Mouse (Mus musculus): ENCODE measurements at regions not wholly inside any gene's neighbourhood (a gene's known extent, or its start where the extent isn't known, plus 50 kb on each side); places are given as distances from the start of the nearest gene placed in this dataset.

DNA sequence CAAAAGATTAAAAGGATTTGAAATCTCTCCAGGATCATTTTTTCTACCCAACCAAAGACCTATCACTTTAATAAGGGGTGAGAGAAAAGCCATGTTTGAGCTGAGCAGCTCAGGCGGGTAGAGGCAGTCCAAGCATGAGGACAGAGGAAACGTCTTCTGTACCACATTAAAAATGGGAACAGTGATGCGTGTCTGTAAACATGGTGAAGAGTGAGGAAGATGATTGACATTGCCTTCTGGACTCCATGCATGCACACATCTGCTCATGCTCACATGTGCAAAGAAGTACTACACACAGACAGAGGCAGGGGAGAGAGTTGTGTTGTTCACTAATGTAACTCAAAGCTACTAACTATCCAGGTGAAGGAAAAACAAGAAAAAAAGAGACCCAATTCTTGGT lies 243.4 kb upstream of the Htr2a start:
- 85% methylated on average over 3 of the region's 3 CpGs for WGBS
- ATAC-seq (ENCODE audit: low FRiP score, low TSS enrichment) = no peak
- H3K36me3 ChIP-seq (ENCODE audit: insufficient read depth, low read length) = no peaks in the 10 kb centered on the region
- no peak overlapping the region for H3K4me3 ChIP-seq (ENCODE audit: low read length)
- no peaks in the 10 kb centered on the region for H3K9me3 ChIP-seq (ENCODE audit: low read length)
- no peaks in the 10 kb centered on the region for H3K27me3 ChIP-seq (ENCODE audit: insufficient read depth, low read length)
- no peak overlapping the region for H3K27ac ChIP-seq (ENCODE audit: low read length)
- no peak overlapping the region for H3K4me2 ChIP-seq (replicated peaks; ENCODE audit: low read depth, low read length)
- no peak overlapping the region for H3K9ac ChIP-seq (replicated peaks; ENCODE audit: low read length)
- no peaks in the 10 kb centered on the region for H3K4me1 ChIP-seq (ENCODE audit: insufficient read depth, low read length)

DNA sequence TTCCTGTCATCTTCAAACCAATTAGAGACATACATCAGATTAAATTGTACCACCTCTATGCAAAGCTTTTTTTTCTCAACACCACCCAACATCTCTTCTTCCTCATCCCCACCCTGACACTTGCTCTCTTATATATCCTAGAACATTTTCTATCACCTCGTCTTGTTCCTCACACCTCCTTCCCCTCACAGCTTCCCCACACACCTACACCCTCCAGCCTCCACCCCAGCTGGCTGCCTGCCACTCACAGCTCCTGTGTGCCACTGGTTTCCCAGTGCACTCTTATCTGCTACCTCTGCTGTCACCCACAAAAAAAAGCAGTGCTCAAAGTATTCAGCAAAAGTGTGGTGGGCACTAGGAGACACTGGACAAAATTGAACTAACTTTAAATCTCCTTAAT lies 231.2 kb upstream of the Htr2a start:
- Histone ChIP-seq H3K4me1 (ENCODE audit: insufficient read depth, low read length) (no peaks in the 10 kb centered on the region), H3K4me2 (replicated peaks; ENCODE audit: low read depth, low read length) (no peak overlapping the region), H3K27me3 (ENCODE audit: insufficient read depth, low read length) (no peaks in the 10 kb centered on the region), H3K27ac (ENCODE audit: low read length) (no peak overlapping the region), H3K36me3 (ENCODE audit: insufficient read depth, low read length) (no peaks in the 10 kb centered on the region), H3K9me3 (ENCODE audit: low read length) (no peaks in the 10 kb centered on the region), H3K9ac (replicated peaks; ENCODE audit: low read length) (no peak overlapping the region), H3K4me3 (ENCODE audit: low read length) (no peak overlapping the region)
- ATAC-seq (ENCODE audit: low FRiP score, low TSS enrichment) = no peak
- 53% methylated on average over 1 of the region's 1 CpGs for WGBS

DNA sequence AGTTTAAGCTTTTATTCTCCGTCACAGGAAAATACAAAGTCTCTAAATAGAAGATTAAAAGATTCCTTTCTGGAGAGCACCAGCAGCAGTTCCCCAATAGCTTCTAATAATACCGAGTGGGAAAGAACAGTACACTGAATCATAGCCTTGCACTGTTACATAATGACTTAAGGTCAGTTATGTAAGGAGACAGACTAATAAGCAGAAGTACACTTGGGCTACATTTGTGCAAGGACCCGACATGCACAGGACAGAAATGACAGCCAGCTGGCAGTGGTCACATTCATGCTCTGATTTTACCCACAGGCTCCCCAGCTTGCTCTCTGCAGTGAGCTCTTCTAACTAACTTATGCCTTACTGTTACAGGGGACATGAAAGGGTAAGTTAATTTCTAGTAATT lies 212.4 kb upstream of the Htr2a start:
- H3K36me3 ChIP-seq (ENCODE audit: insufficient read depth, low read length) = no peaks in the 10 kb centered on the region
- no peak for ATAC-seq (ENCODE audit: low FRiP score, low TSS enrichment)
- H3K4me3 ChIP-seq (ENCODE audit: low read length) = no peak overlapping the region
- WGBS = 80% methylated on average over 3 of the region's 3 CpGs
- no peak overlapping the region for H3K9ac ChIP-seq (replicated peaks; ENCODE audit: low read length)
- H3K4me2 ChIP-seq (replicated peaks; ENCODE audit: low read depth, low read length) = no peak overlapping the region
- no peak overlapping the region for H3K27ac ChIP-seq (ENCODE audit: low read length)
- no peaks in the 10 kb centered on the region for H3K27me3 ChIP-seq (ENCODE audit: insufficient read depth, low read length)
- H3K9me3 ChIP-seq (ENCODE audit: low read length) = peaks cover 4% of the 10 kb centered on the region
- no peaks in the 10 kb centered on the region for H3K4me1 ChIP-seq (ENCODE audit: insufficient read depth, low read length)

DNA sequence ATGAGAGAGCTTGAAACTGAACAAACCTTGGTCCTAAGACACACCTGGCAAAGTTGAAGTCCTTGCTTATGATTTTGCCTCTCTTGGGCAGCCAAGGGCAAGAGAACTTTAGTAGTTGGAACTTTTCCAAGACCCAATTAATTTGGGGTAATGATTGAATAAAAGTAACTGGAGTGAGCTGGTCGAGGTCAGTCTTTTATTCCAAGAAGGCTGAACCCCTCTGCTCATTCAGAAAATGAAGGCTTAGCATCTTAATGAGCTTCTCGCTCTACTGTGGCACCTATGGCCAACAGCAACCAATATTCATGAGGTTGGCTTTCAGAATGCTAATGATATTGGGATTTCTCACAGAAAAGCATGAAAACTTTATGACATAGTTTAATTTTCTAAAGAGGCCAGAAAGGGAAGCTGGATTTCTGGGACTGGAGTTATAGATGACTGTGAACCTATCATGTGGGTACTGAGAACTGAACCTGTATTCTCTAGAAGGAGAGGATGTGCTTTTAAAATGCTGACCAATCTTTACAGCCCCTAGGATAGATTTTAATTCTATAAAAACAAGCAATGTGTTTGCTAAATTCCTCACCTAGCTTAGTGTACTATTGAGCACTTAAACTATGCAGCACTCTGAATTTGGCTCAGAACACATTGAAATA lies 176.5 kb upstream of the Htr2a start:
- no peak overlapping the region for H3K4me2 ChIP-seq (replicated peaks; ENCODE audit: low read depth, low read length)
- H3K9me3 ChIP-seq (ENCODE audit: low read length) = no peaks in the 10 kb centered on the region
- peak; percentile 51; the same call in 1 of the 2 replicates for ATAC-seq (ENCODE audit: low FRiP score, low TSS enrichment)
- H3K4me1 ChIP-seq (ENCODE audit: insufficient read depth, low read length) = no peaks in the 10 kb centered on the region
- no peak overlapping the region for H3K9ac ChIP-seq (replicated peaks; ENCODE audit: low read length)
- H3K36me3 ChIP-seq (ENCODE audit: insufficient read depth, low read length) = no peaks in the 10 kb centered on the region
- no peaks in the 10 kb centered on the region for H3K27me3 ChIP-seq (ENCODE audit: insufficient read depth, low read length)
- H3K4me3 ChIP-seq (ENCODE audit: low read length) = no peak overlapping the region
- WGBS = 56% methylated on average over 2 of the region's 2 CpGs
- no peak overlapping the region for H3K27ac ChIP-seq (ENCODE audit: low read length)

DNA sequence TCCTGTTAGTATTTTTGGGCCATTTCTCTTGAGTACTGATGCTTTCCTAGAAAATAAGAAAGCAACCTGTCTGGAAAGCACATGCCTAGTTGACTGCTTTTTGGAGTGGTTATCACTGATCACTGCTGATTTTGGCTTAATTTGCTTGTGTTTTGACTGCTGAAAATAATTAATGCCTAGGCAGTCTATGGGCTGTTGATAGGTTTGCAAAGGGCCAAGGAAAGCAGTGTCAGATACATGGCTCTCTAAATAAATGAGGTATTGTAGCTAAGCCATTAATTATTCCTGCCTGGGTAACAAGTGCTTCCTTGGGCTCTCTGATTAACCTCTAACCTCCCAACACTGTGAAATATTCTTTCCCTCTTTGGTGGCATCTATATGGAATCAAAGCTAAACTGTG lies 145.1 kb upstream of the Htr2a start:
- Histone ChIP-seq H3K9me3 (ENCODE audit: low read length) (no peaks in the 10 kb centered on the region), H3K9ac (replicated peaks; ENCODE audit: low read length) (no peak overlapping the region), H3K4me2 (replicated peaks; ENCODE audit: low read depth, low read length) (no peak overlapping the region), H3K36me3 (ENCODE audit: insufficient read depth, low read length) (no peaks in the 10 kb centered on the region), H3K27me3 (ENCODE audit: insufficient read depth, low read length) (no peaks in the 10 kb centered on the region), H3K4me1 (ENCODE audit: insufficient read depth, low read length) (no peaks in the 10 kb centered on the region), H3K4me3 (ENCODE audit: low read length) (no peak overlapping the region), H3K27ac (ENCODE audit: low read length) (no peak overlapping the region)
- no peak for ATAC-seq (ENCODE audit: low FRiP score, low TSS enrichment)

DNA sequence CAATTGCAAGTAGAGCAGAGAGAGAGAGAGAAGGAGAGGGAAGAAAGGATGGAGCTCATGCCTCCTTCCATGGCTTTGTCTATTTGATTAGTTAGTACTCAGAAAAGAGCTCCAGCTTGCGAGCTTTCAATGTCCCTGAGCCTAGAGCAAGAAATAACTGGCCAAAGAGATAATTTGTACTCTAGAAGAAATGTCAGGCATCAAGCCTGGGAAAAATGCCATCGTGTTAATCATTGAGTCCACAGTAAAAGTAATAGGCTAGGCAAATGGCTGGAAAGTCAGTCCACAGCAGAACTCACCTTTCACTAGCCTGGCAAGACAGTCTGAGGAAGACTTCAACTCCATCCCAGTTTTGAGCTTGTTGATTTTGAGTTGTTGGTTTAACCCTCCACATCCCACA lies 129.1 kb upstream of the Htr2a start:
- no peak for ATAC-seq (ENCODE audit: low FRiP score, low TSS enrichment)
- Histone ChIP-seq H3K9ac (replicated peaks; ENCODE audit: low read length) (no peak overlapping the region), H3K27ac (ENCODE audit: low read length) (no peak overlapping the region), H3K9me3 (ENCODE audit: low read length) (no peaks in the 10 kb centered on the region), H3K4me1 (ENCODE audit: insufficient read depth, low read length) (no peaks in the 10 kb centered on the region), H3K36me3 (ENCODE audit: insufficient read depth, low read length) (no peaks in the 10 kb centered on the region), H3K4me2 (replicated peaks; ENCODE audit: low read depth, low read length) (no peak overlapping the region), H3K4me3 (ENCODE audit: low read length) (no peak overlapping the region), H3K27me3 (ENCODE audit: insufficient read depth, low read length) (no peaks in the 10 kb centered on the region)
- WGBS = 86% methylated on average over 2 of the region's 2 CpGs

DNA sequence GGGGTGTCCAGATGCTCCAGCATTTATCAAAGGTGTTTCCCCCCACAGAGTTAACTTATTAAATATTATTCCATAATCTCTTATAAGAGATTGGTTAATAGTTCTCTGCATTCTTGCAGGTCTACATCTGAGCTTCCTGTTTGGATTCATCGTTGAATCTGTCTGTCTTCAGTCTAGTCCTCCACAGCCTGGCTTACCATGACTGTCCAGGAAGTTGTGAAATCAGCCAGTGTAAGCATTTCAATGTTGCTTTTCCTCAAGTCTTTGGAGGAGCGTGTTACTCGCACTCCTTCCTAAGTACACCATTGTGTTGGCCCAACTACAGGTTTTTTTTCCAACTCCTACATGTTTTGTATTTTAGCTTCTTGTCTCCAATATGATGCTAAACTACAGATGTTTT lies 124.2 kb upstream of the Htr2a start:
- 91% methylated on average over 3 of the region's 3 CpGs for WGBS
- H3K27ac ChIP-seq (ENCODE audit: low read length) = no peak overlapping the region

DNA sequence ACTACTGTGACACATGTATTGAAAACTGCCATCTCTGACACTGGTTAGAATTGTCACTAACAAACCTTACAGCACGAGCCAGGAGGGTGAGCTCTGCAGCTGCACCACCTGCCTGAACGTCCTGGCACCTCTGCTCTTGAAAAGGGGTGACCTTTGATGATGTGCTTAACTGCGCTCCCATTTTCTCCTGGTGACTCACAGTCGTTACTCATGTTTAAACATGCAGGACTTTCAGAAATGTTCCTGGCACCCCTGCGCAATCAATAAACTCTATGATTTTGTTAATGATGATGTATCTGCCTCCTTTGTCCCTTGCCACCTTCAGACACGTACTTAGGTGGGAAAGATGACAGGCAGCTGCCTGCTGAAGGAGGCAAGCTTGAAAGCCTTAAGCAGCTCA lies 121.1 kb upstream of the Htr2a start:
- WGBS = 62% methylated on average over 6 of the region's 6 CpGs
- Histone ChIP-seq H3K4me1 (ENCODE audit: insufficient read depth, low read length) (no peaks in the 10 kb centered on the region), H3K9me3 (ENCODE audit: low read length) (no peaks in the 10 kb centered on the region), H3K27ac (ENCODE audit: low read length) (no peak overlapping the region), H3K9ac (replicated peaks; ENCODE audit: low read length) (no peak overlapping the region), H3K27me3 (ENCODE audit: insufficient read depth, low read length) (no peaks in the 10 kb centered on the region), H3K4me3 (ENCODE audit: low read length) (no peak overlapping the region), H3K36me3 (ENCODE audit: insufficient read depth, low read length) (no peaks in the 10 kb centered on the region), H3K4me2 (replicated peaks; ENCODE audit: low read depth, low read length) (no peak overlapping the region)
- ATAC-seq (ENCODE audit: low FRiP score, low TSS enrichment) = no peak

More for the DNA sequence above, 124.2 kb upstream of the Htr2a start:
- no peak for ATAC-seq (ENCODE audit: low FRiP score, low TSS enrichment)
- Histone ChIP-seq H3K27me3 (ENCODE audit: insufficient read depth, low read length) (no peaks in the 10 kb centered on the region), H3K9me3 (ENCODE audit: low read length) (no peaks in the 10 kb centered on the region), H3K9ac (replicated peaks; ENCODE audit: low read length) (no peak overlapping the region), H3K4me2 (replicated peaks; ENCODE audit: low read depth, low read length) (no peak overlapping the region), H3K4me3 (ENCODE audit: low read length) (no peak overlapping the region), H3K36me3 (ENCODE audit: insufficient read depth, low read length) (no peaks in the 10 kb centered on the region), H3K4me1 (ENCODE audit: insufficient read depth, low read length) (no peaks in the 10 kb centered on the region)

DNA sequence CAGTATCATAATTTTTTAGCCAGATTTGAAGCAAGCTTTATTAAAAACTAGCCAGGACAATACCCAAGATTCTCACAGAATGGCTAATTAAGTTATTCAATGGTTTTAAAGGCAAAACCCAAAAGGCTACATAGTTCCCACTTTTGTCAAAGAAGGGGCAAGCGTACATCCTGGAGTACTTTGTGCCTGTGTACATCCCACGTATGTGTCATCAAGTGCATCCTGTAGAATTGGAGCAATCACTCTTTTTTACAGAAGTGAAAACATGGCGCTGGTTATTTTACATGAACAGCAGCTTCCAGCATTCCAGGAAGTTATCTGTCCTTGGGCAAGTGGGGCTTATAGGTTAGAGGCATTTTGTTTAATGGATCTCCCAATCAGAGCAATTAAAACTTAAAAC lies 119.0 kb upstream of the Htr2a start:
- H3K27me3 ChIP-seq (ENCODE audit: insufficient read depth, low read length) = no peaks in the 10 kb centered on the region
- no peak overlapping the region for H3K4me3 ChIP-seq (ENCODE audit: low read length)
- no peak overlapping the region for H3K27ac ChIP-seq (ENCODE audit: low read length)
- H3K36me3 ChIP-seq (ENCODE audit: insufficient read depth, low read length) = no peaks in the 10 kb centered on the region
- no peak overlapping the region for H3K4me2 ChIP-seq (replicated peaks; ENCODE audit: low read depth, low read length)
- H3K9me3 ChIP-seq (ENCODE audit: low read length) = no peaks in the 10 kb centered on the region
- 93% methylated on average over 3 of the region's 3 CpGs for WGBS
- no peak for ATAC-seq (ENCODE audit: low FRiP score, low TSS enrichment)
- H3K4me1 ChIP-seq (ENCODE audit: insufficient read depth, low read length) = no peaks in the 10 kb centered on the region
- H3K9ac ChIP-seq (replicated peaks; ENCODE audit: low read length) = no peak overlapping the region

DNA sequence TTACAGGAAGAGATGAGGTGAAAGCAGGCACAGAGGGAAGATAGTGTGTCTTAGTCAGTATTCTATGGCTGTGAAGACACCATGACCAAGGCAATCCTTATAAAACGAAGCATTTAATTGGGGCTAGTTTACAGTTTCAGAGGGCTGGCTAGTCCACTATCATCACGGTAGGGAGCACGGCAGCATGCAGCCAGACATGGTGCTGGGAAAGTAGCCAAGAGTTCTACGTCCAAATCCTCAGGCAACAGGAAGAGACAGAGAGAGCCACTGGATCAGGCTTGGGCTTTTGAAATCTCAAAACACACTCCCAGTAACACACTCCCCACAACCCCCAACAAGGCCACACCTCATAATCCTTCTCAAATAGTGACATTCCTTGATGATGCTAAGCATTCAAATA lies 113.4 kb upstream of the Htr2a start:
- 0 out of 2 replicates have a peak, but pooled peaks have one; percentile 35 for ATAC-seq (ENCODE audit: low FRiP score, low TSS enrichment)
- WGBS = 57% methylated on average over 4 of the region's 4 CpGs
- H3K9me3 ChIP-seq (ENCODE audit: low read length) = no peaks in the 10 kb centered on the region
- H3K9ac ChIP-seq (replicated peaks; ENCODE audit: low read length) = no peak overlapping the region
- H3K27ac ChIP-seq (ENCODE audit: low read length) = no peak overlapping the region
- no peaks in the 10 kb centered on the region for H3K27me3 ChIP-seq (ENCODE audit: insufficient read depth, low read length)
- no peaks in the 10 kb centered on the region for H3K36me3 ChIP-seq (ENCODE audit: insufficient read depth, low read length)
- no peak overlapping the region for H3K4me3 ChIP-seq (ENCODE audit: low read length)
- no peaks in the 10 kb centered on the region for H3K4me1 ChIP-seq (ENCODE audit: insufficient read depth, low read length)
- no peak overlapping the region for H3K4me2 ChIP-seq (replicated peaks; ENCODE audit: low read depth, low read length)

Measured in kidney, embryonic 16.5 days (tissue).